Mouse (Mus musculus) ES-E14 (cell line): Measurements from ENCODE around the gene Podnl1. TPM values are rescaled to one million over a fixed set of nuclear protein-coding genes. Genes with fewer than 3 reads are reported as not detected.

Experiments
- DNase-seq: peaks from one replicate; pipeline ENCODE4 v3.0.0-alpha.2; 2013; ENCODE audit warnings: low read depth, low spot score
- H3K27ac ChIP-seq: 2 replicates; pipeline ENCODE4 v1.5.1; 2012; ENCODE audit warnings: low read depth, mild to moderate bottlenecking, low read length, moderate library complexity, mixed read lengths; ENCODE audit not compliant: poor library complexity, insufficient read depth, severe bottlenecking
- H3K36me3 ChIP-seq: 2 replicates; pipeline ENCODE4 v1.6.1; 2012; ENCODE audit warnings: mild to moderate bottlenecking, low read length, moderate library complexity, mixed read lengths; ENCODE audit not compliant: control insufficient read depth, poor library complexity, insufficient read depth, severe bottlenecking
- H3K4me1 ChIP-seq, 2 experiments: fragments of 150-350 bp in 1 of 2; sonication (generic) in 1 of 2; 2 replicates each; pipeline ENCODE4 v1.6.1; 2012; ENCODE audit warnings: low read length in 2 of 2, mild to moderate bottlenecking in 1 of 2, mixed read lengths in 1 of 2; ENCODE audit not compliant: control insufficient read depth in 2 of 2, insufficient read depth in 2 of 2, poor library complexity in 1 of 2
- H3K4me3 ChIP-seq, 2 experiments: fragments of 150-350 bp in 1 of 2; sonication (generic) in 1 of 2; 2 replicates each; pipeline ENCODE4 v1.5.1; 2012; ENCODE audit warnings: low read length in 2 of 2, low read depth in 1 of 2, mild to moderate bottlenecking in 1 of 2, mixed read lengths in 1 of 2; ENCODE audit not compliant: insufficient read depth in 1 of 2, poor library complexity in 1 of 2, severe bottlenecking in 1 of 2
- H3K9ac ChIP-seq: 2 replicates; pipeline ENCODE4 v1.6.1; 2012; ENCODE audit warnings: low read depth, mild to moderate bottlenecking, low read length, mixed read lengths; ENCODE audit not compliant: poor library complexity, insufficient read depth, severe bottlenecking
- H3K9me3 ChIP-seq: fragments of 150-350 bp; sonication (generic); 2 replicates; pipeline ENCODE4 v1.6.1; 2012; ENCODE audit warnings: low read depth, mild to moderate bottlenecking, low read length; ENCODE audit not compliant: control insufficient read depth, insufficient read depth
- CHD2 ChIP-seq: IDR thresholded peaks from 2 replicates; pipeline ENCODE4 v1.6.1; 2014; ENCODE audit warnings: mild to moderate bottlenecking, low read depth, low read length, inconsistent platforms
- HCFC1 ChIP-seq: IDR thresholded peaks from 2 replicates; pipeline ENCODE4 v1.6.1; 2012; ENCODE audit warnings: low read length, inconsistent platforms, borderline replicate concordance; ENCODE audit not compliant: insufficient read depth
- MAFK ChIP-seq: IDR thresholded peaks from 2 replicates; pipeline ENCODE4 v1.6.1; 2014; ENCODE audit warnings: mild to moderate bottlenecking, low read depth, low read length, inconsistent platforms; ENCODE audit not compliant: insufficient read depth
- ZC3H11A ChIP-seq: IDR thresholded peaks from 2 replicates; pipeline ENCODE4 v1.6.1; 2012; ENCODE audit warnings: low read depth, mild to moderate bottlenecking, inconsistent platforms, low read length, borderline replicate concordance
- ZNF384 ChIP-seq: IDR thresholded peaks from 2 replicates; pipeline ENCODE4 v1.6.1; 2012; ENCODE audit warnings: low read depth, low read length, inconsistent platforms
- in situ Hi-C, 2 experiments: fragments of 600-800 bp; cut with MboI; formaldehyde crosslinking; loops; one replicate each; pipeline ENCODE4 v1.15.1; 2025; ENCODE audit warnings: low sequenced_read_pairs in 2 of 2, inconsistent platforms in 1 of 2; ENCODE audit not compliant: unreplicated experiment in 2 of 2
- total RNA-seq: library from RNA; depleted of rRNA; stranded (reverse); fragments of 300-350 nt; gene quantifications from 2 replicates; pipeline ENCODE4 v1.2.3, GENCODE M21; 2012

Podnl1 gene
- total RNA-seq, 1 experiment = 1.5 TPM

DNA sequence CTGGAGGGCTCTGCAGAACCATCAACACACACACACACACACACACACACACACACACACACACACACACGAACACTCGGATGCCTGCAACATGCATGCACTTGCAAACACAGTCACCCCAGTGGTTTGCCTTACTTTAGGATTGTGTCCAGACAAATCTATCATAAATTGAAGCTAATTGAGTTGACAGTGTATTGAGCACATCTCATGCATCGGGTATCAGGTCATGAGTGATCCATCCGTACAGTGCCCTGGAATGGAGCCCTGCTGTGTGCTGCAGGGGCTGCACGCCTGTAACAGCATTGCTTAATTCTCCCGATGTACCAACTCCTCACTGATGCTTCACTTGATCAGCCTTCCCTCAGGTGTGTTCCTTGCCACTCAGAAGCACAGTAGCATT is 10.1 kb upstream of the Podnl1 start:
- H3K9ac ChIP-seq = no peak overlapping the region
- H3K36me3 ChIP-seq = no peaks in the 10 kb centered on the region
- H3K4me3 ChIP-seq = no peak overlapping the region
- no peak for DNase-seq
- H3K27ac ChIP-seq = no peak overlapping the region
- H3K4me1 ChIP-seq = no peaks in the 10 kb centered on the region
- in situ Hi-C loops = no loop called here
- TF ChIP-seq MAFK = no peak
- TF ChIP-seq ZC3H11A = no peak
- no peak for TF ChIP-seq ZNF384
- no peaks in the 10 kb centered on the region for H3K9me3 ChIP-seq

DNA sequence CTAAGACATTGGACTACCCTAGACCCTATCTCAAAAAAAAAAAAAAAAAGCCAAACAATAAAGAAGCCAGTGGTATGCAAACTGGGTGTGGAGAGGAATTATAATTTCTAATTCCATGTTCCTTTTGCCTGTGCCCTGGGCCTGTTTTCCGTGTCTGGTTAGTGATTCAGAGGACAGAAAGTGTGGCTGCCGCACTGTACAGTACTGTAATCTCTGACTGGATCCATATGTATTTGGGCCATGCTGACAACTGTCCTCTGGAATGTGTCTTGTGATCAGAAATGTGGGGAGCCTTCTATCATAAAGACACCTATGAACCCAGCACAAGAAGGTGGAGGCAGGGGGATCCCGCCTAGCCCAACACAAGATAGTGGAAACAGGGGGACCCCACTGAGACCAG is 3.6 kb upstream of the Podnl1 start:
- Histone ChIP-seq H3K4me3 (no peak overlapping the region), H3K9ac (no peak overlapping the region), H3K27ac (no peak overlapping the region), H3K9me3 (no peaks in the 10 kb centered on the region), H3K4me1 (peaks cover 0 to 12% of the 10 kb centered on the region in 2 experiments; a peak in 1 of 4 replicates), H3K36me3 (no peaks in the 10 kb centered on the region)
- DNase-seq = no peak
- in situ Hi-C loops = no loop called here
- TF ChIP-seq HCFC1 (no peak), ZNF384 (no peak), MAFK (no peak), ZC3H11A (no peak), CHD2 (no peak)

DNA sequence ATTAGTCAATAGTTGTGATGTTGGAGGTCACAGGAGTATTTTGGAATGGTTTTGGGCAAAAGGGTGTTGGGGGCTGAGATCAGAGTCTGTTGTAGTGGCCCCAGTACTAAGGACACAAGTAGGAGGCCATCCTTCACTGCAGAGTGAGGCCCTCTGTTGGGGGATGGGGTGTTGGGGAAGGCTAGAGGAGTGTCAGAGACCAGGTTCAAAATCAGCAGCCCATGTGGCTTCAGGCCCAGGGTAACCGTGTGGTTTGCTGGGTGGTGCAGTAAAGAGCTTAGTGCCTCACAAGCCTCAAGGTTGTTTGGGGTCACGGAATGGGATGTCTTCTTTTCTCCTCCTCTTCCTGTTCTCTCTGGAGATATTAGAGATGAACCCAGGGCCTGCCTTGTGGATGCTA is 953 bp downstream of the Podnl1 start:
- no peak for TF ChIP-seq ZC3H11A
- no peak for TF ChIP-seq HCFC1
- TF ChIP-seq CHD2 = no peak
- in situ Hi-C loops = no loop called here
- no peak for DNase-seq
- H3K9me3 ChIP-seq = no peaks in the 10 kb centered on the region
- H3K4me3 ChIP-seq = no peak overlapping the region
- H3K27ac ChIP-seq = no peak overlapping the region
- peaks cover 2 to 27% of the 10 kb centered on the region in 2 experiments; a peak in 1 of 4 replicates for H3K4me1 ChIP-seq
- H3K36me3 ChIP-seq = no peaks in the 10 kb centered on the region
- H3K9ac ChIP-seq = no peak overlapping the region

DNA sequence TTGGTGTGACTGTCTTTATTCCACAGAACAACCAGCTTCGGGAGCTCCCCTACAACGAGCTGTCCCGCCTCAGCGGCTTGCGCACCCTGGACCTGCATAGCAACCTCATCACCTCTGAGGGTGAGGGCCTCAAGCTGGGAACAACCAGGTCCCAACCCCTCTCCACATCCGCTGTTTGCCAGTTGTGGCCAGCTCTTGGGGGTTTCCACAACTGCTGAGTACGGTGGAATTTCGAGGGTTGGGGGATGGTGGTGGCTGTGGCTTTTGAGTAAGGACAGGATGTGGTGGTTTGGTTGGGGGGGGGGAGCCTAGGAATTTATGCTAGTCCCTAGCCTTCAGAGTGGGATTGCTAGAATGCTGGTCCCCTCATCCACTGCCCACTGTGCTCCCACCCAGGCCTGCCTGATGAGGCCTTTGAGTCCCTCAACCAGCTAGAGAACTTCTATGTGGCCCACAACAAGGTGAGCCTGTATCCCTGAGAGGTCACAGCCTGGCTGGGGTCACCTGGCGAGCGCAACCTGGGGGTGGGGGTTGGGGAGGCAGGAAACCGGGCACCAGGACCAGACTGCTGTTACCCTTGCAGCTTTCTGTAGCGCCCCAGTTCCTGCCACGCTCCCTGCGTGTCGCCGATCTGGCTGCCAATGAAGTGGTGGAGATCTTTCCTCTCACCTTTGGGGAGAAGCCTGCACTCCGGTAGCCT is 1.6 kb downstream of the Podnl1 start:
- DNase-seq = no peak
- in situ Hi-C loops = no loop called here
- Histone ChIP-seq H3K9me3 (no peaks in the 10 kb centered on the region), H3K36me3 (no peaks in the 10 kb centered on the region), H3K4me1 (peaks cover 2 to 29% of the 10 kb centered on the region in 2 experiments; a peak in 1 of 4 replicates), H3K27ac (no peak overlapping the region), H3K9ac (peak overlapping the region; percentile 42; the same call in 1 of the 2 replicates), H3K4me3 (peak overlapping the region; percentile 31 to 50)
- TF ChIP-seq CHD2 (no peak), ZC3H11A (no peak), MAFK (no peak), ZNF384 (no peak), HCFC1 (no peak)

DNA sequence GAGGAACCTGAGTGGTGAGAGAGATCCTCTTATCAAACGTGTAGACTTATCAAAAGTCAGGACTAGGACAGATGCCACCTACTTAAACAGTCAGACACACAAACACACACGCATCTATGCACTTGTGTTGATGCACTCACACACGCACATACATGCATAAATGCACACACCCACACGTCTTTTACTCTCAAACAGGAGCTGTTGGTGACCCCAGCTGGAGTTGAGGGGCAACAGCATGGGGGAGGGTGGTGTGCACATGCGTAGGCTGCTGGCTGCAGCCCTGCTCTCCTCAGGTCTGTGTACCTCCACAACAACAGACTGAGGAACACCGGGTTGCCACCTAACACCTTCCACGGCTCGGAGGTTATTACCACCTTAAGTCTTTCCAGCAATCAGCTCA is 2.5 kb downstream of the Podnl1 start:
- in situ Hi-C loops = no loop called here
- Histone ChIP-seq H3K9me3 (no peaks in the 10 kb centered on the region), H3K36me3 (peaks cover 6% of the 10 kb centered on the region; the same call in 1 of the 2 replicates), H3K27ac (no peak overlapping the region), H3K4me3 (no peak overlapping the region), H3K4me1 (peaks cover 2 to 29% of the 10 kb centered on the region in 2 experiments; a peak in 1 of 4 replicates), H3K9ac (no peak overlapping the region)
- no peak for DNase-seq
- TF ChIP-seq HCFC1 = no peak
- no peak for TF ChIP-seq MAFK
- TF ChIP-seq CHD2 = no peak
- TF ChIP-seq ZNF384 = no peak
- TF ChIP-seq ZC3H11A = no peak
